ENCODE assay signal across 13 mouse cellular contexts in genomic region chr12:73476421-73476858, GRCm38 (mm10).
A peak's percentile ranks its signal among the peaks of the same experiment; 100 is the strongest.
DNase-seq lines count a peak whose midpoint lies in the region; ATAC-seq and TF ChIP-seq lines count a peak whose summit lies in the region.
"Had no signal": no experiment of that assay in that cellular context is flagged by ENCODE, and none has a peak within 500 bp of the region (broad histone marks: within the 10 kb centered on the region; RNA-seq: fewer than 3 reads in every experiment).

No protein-coding gene starts in this region.

- H3K27ac ChIP-seq in heart, embryonic 13.5 days (replicated peaks), result no peak overlapping the region
- no peak overlapping the region for H3K27ac ChIP-seq in heart, adult 2 months
- no peak overlapping the region for H3K27ac ChIP-seq in midbrain, embryonic 14.5 days (replicated peaks; ENCODE audit: low read depth, low read length)
- no peak overlapping the region for H3K27ac ChIP-seq in midbrain, postnatal 0 days (ENCODE audit: low read depth, low read length)
- H3K27ac ChIP-seq: hindbrain, embryonic 14.5 days had no signal

- TF ChIP-seq CTCF in heart, adult 2 months (IDR thresholded peaks at IDR 0.05), result no peak
- TF ChIP-seq CTCF in midbrain, postnatal 0 days (IDR thresholded peaks at IDR 0.05), result no peak

- WGBS in heart, embryonic 13.5 days, result 4% methylated on average over 7 of the region's 7 CpGs
- 23% methylated on average over 7 of the region's 7 CpGs for WGBS in heart, adult 2 months
- WGBS in midbrain, embryonic 14.5 days, result 8% methylated on average over 7 of the region's 7 CpGs
- WGBS in midbrain, postnatal 0 days, result 8% methylated on average over 7 of the region's 7 CpGs

- TF ChIP-seq EP300 in heart, adult 2 months (IDR thresholded peaks at IDR 0.05; ENCODE audit: insufficient read depth, low read depth, low read length), result no peak

- no peaks in the 10 kb centered on the region; the same call in 1 of the 2 replicates for H3K27me3 ChIP-seq in heart, embryonic 13.5 days (replicated peaks)
- no peaks in the 10 kb centered on the region; the same call in 1 of the 2 replicates for H3K27me3 ChIP-seq in heart, adult 2 months (ENCODE audit: control insufficient read depth, insufficient read depth, low read length)
- no peaks in the 10 kb centered on the region for H3K27me3 ChIP-seq in midbrain, embryonic 14.5 days (ENCODE audit: control insufficient read depth, insufficient read depth, low read length)
- H3K27me3 ChIP-seq in midbrain, postnatal 0 days (ENCODE audit: insufficient read depth, low read length), result no peaks in the 10 kb centered on the region
- H3K27me3 ChIP-seq: Patski had no signal

- DNase-seq in heart, adult 2 months, result no peak
- DNase-seq in midbrain, embryonic 14.5 days, result peak; percentile 26
- DNase-seq in midbrain, postnatal 0 days (ENCODE audit: low spot score), result no peak
- DNase-seq in gastrocnemius, postnatal 25 days, result peak; percentile 37
- no peak for DNase-seq in layer of hippocampus, postnatal 14 days (ENCODE audit: low spot score in 2 of 2)
- no peak for DNase-seq in ovary, adult 18-20 months (ENCODE audit: low spot score)
- no peak for DNase-seq in right cerebral cortex, postnatal 36 days (ENCODE audit: low spot score in 2 of 2)
- DNase-seq: adrenal gland, adult 2 months; lung, postnatal 14 days; thymus, adult 2 months had no signal

- H3K9me3 ChIP-seq in heart, embryonic 13.5 days, result no peaks in the 10 kb centered on the region
- no peaks in the 10 kb centered on the region for H3K9me3 ChIP-seq in midbrain, embryonic 14.5 days (ENCODE audit: control insufficient read depth, low read length)
- no peaks in the 10 kb centered on the region for H3K9me3 ChIP-seq in midbrain, postnatal 0 days (ENCODE audit: low read length)

- H3K4me3 ChIP-seq in heart, embryonic 13.5 days, result no peak overlapping the region
- no peak overlapping the region for H3K4me3 ChIP-seq in heart, adult 2 months
- H3K4me3 ChIP-seq in midbrain, embryonic 14.5 days (replicated peaks; ENCODE audit: low read depth, low read length), result no peak overlapping the region
- H3K4me3 ChIP-seq in midbrain, postnatal 0 days (ENCODE audit: low read depth, low read length), result no peak overlapping the region

- peaks cover 17% of the 10 kb centered on the region for H3K4me1 ChIP-seq in heart, embryonic 13.5 days
- no peaks in the 10 kb centered on the region for H3K4me1 ChIP-seq in heart, adult 2 months (ENCODE audit: control insufficient read depth, insufficient read depth, low read length)
- no peaks in the 10 kb centered on the region for H3K4me1 ChIP-seq in midbrain, embryonic 14.5 days (ENCODE audit: control insufficient read depth, insufficient read depth, low read length)
- H3K4me1 ChIP-seq in midbrain, postnatal 0 days (ENCODE audit: insufficient read depth, low read length), result no peaks in the 10 kb centered on the region

- peak overlapping the region; percentile 51 for H3K4me2 ChIP-seq in heart, embryonic 13.5 days
- H3K4me2 ChIP-seq in midbrain, embryonic 14.5 days (ENCODE audit: low read length), result no peak overlapping the region
- no peak overlapping the region for H3K4me2 ChIP-seq in midbrain, postnatal 0 days (ENCODE audit: low read depth, low read length, poor library complexity, severe bottlenecking)
- H3K4me2 ChIP-seq: hindbrain, embryonic 14.5 days had no signal

- no peak for TF ChIP-seq POLR2A in heart, adult 2 months (IDR thresholded peaks at IDR 0.05; ENCODE audit: insufficient read depth, low read depth, low read length)

- no peak for ATAC-seq in heart, embryonic 13.5 days (ENCODE audit: extremely low read depth, insufficient number of reproducible peaks, low FRiP score, low TSS enrichment)
- no peak for ATAC-seq in midbrain, embryonic 14.5 days (ENCODE audit: low FRiP score, low TSS enrichment)
- no peak for ATAC-seq in midbrain, postnatal 0 days (ENCODE audit: low FRiP score)
- ATAC-seq: Patski had no signal

- no peaks in the 10 kb centered on the region for H3K36me3 ChIP-seq in heart, embryonic 13.5 days
- no peaks in the 10 kb centered on the region for H3K36me3 ChIP-seq in heart, adult 2 months (ENCODE audit: control insufficient read depth, insufficient read depth, low read length)
- no peaks in the 10 kb centered on the region for H3K36me3 ChIP-seq in midbrain, embryonic 14.5 days (ENCODE audit: control insufficient read depth, insufficient read depth, low read length)
- no peaks in the 10 kb centered on the region for H3K36me3 ChIP-seq in midbrain, postnatal 0 days (ENCODE audit: insufficient read depth, low read length)

- intact Hi-C loops in heart, adult 2 months (cut with DNase I), result no loop called here

- peak overlapping the region; percentile 33; the same call in 1 of the 2 replicates for H3K9ac ChIP-seq in heart, embryonic 13.5 days
- H3K9ac ChIP-seq in heart, adult 2 months (ENCODE audit: low read depth, low read length), result no peak overlapping the region
- no peak overlapping the region for H3K9ac ChIP-seq in midbrain, embryonic 14.5 days (replicated peaks; ENCODE audit: low read length)
- no peak overlapping the region; the same call in 1 of the 2 replicates for H3K9ac ChIP-seq in midbrain, postnatal 0 days (replicated peaks; ENCODE audit: low read length, poor library complexity, severe bottlenecking)
- H3K9ac ChIP-seq: hindbrain, embryonic 14.5 days had no signal

- H3K79me2 ChIP-seq in heart, adult 2 months (replicated peaks; ENCODE audit: control insufficient read depth, insufficient read depth, low read length), result no peaks in the 10 kb centered on the region

Comparison
In these comparisons a context has a peak if more than half of its experiments do, and no peak if none do; other contexts are left out.
1. DNase-seq: peak in midbrain, embryonic 14.5 days (single experiment) and gastrocnemius, postnatal 25 days (single experiment); none in heart, adult 2 months (0 of 2), midbrain, postnatal 0 days (single experiment), layer of hippocampus, postnatal 14 days (0 of 2), ovary, adult 18-20 months (single experiment) and right cerebral cortex, postnatal 36 days (0 of 2).